Mouse (Mus musculus) stomach, embryonic 16.5 days (tissue): Measurements from ENCODE around the gene Xrcc5. TPM values are rescaled to one million over a fixed set of nuclear protein-coding genes. Genes with fewer than 3 reads are reported as not detected.

Experiments used
- ATAC-seq: fragments of 200-750 bp; cut with Nextera tagmentation; 2 replicates; pipeline ENCODE4 v1.8.0; 2017; ENCODE audit warnings: moderate number of reproducible peaks, moderate TSS enrichment; ENCODE audit not compliant: insufficient read depth, low FRiP score
- H3K27ac ChIP-seq: fragments of 300-500 bp; sonication (generic); 2 replicates; pipeline ENCODE4 v1.5.1; 2014; ENCODE audit warnings: low read length
- H3K27me3 ChIP-seq: fragments of 300-500 bp; sonication (generic); 2 replicates; pipeline ENCODE4 v1.6.1; 2014; ENCODE audit warnings: low read length, control low read depth, mixed read lengths; ENCODE audit not compliant: control insufficient read depth, insufficient read depth
- H3K36me3 ChIP-seq: fragments of 300-500 bp; sonication (generic); 2 replicates; pipeline ENCODE4 v1.6.1; 2014; ENCODE audit warnings: low read length; ENCODE audit not compliant: control insufficient read depth, insufficient read depth
- H3K4me1 ChIP-seq: fragments of 300-500 bp; sonication (generic); 2 replicates; pipeline ENCODE4 v1.6.1; 2014; ENCODE audit warnings: low read length, control low read depth, mixed read lengths; ENCODE audit not compliant: control insufficient read depth, insufficient read depth
- H3K4me2 ChIP-seq: fragments of 300-500 bp; sonication (generic); 2 replicates; pipeline ENCODE4 v1.6.1; 2014; ENCODE audit warnings: low read depth, low read length, mixed read lengths
- H3K4me3 ChIP-seq: fragments of 300-500 bp; sonication (generic); replicated peaks from 2 replicates; pipeline ENCODE4 v1.5.1; 2014; ENCODE audit warnings: mild to moderate bottlenecking, low read length
- H3K9ac ChIP-seq: fragments of 300-500 bp; sonication (generic); 2 replicates; pipeline ENCODE4 v1.6.1; 2014; ENCODE audit warnings: low read length
- H3K9me3 ChIP-seq: fragments of 300-500 bp; sonication (generic); replicated peaks from 2 replicates; pipeline ENCODE4 v1.6.1; 2016; ENCODE audit warnings: low read length, control low read depth; ENCODE audit not compliant: control insufficient read depth
- WGBS: fragments of 180-500 bp; shearing (Covaris S2); extraction: QIAGEN DNeasy Blood & Tissue Kit; methylation state at CpG from one replicate; pipeline ENCODE4 v1.1.7; 2014; 5-methylcytosine and 5-hydroxymethylcytosine counted together
- polyA plus RNA-seq: library from polyadenylated mRNA; unstranded; fragments of >200 nt; fragmentation: Nextera tagmentation; extraction: Ambion mirVana; gene quantifications from 2 replicates; pipeline ENCODE4 v1.2.1, GENCODE M21; 2015

The Xrcc5 gene
- polyA plus RNA-seq, 1 experiment from 2014 or later = 37.5 TPM

DNA sequence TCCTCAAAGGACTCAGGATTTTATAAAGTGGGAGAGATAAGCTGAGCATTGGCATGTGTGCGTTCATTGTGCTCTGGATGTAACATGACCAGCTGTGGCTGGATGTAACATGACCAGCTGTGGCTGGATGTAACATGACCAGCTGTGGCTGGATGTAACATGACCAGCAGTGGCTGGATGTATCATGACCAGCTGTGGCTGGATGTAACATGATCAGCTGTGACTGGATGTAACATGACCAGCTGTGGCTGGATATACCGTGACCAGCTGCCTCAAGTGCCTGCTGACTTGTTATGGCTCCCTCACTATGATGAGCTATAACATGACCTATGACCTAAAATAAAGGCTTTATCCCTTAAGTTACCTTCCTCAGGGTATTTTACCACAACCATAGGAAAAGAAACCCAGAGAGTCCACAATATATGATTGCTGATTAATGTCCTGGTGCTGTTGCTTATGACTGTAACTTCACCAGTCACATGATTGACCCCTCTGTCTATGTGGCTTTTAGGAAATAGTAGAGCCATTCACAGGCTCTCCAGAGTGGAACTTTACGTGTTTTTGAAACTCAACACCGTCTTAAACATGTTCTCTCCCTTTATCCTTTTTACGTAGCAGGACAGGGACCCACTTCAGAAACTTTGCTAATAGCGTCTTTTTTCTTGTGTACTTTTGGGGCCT lies 2.7 kb downstream of the Xrcc5 start:
- no peaks in the 10 kb centered on the region for H3K27me3 ChIP-seq
- H3K4me3 ChIP-seq = no peak overlapping the region
- no peak overlapping the region for H3K9ac ChIP-seq
- H3K27ac ChIP-seq = no peak overlapping the region
- H3K36me3 ChIP-seq = no peaks in the 10 kb centered on the region
- no peaks in the 10 kb centered on the region for H3K4me1 ChIP-seq
- H3K4me2 ChIP-seq = no peak overlapping the region
- H3K9me3 ChIP-seq = no peaks in the 10 kb centered on the region
- 66% methylated on average over 6 of the region's 6 CpGs for WGBS
- ATAC-seq = no peak

DNA sequence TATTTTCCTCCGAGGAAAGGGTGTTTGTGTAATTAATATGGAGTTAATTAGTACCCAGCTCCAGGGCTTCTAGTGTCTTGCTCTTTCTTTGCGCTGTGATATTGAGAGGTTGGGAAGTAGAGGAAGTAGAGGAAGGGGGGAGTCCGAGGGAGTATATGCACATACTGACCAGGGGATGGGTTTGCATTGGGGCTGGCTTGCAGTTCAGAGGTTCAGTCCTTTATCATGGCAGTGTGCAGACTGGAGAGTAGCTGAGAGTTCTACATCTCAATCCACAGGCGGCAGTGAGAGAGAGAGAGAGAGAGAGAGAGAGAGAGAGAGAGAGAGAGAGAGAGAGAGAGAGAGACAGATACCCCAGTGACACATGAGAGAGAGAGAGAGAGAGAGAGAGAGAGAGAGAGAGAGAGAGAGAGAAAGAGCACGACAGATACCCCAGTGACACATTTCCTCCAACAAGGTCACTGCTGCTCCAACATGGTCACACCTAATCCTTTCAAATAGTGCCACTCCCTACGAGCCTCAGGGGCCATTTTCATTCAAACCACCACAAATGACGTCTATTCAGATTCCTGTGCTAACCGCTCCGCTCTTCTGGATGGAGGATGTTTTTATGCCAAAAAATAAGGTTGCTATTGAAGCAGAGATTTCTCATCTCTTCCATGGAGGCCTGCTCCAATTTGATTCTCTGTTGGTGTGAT lies 5.6 kb downstream of the Xrcc5 start:
- Histone ChIP-seq H3K9ac (no peak overlapping the region), H3K4me2 (no peak overlapping the region), H3K4me1 (no peaks in the 10 kb centered on the region), H3K36me3 (no peaks in the 10 kb centered on the region), H3K4me3 (no peak overlapping the region), H3K27ac (no peak overlapping the region), H3K9me3 (no peaks in the 10 kb centered on the region), H3K27me3 (no peaks in the 10 kb centered on the region)
- WGBS = 82% methylated on average over 9 of the region's 9 CpGs
- ATAC-seq = no peak

DNA sequence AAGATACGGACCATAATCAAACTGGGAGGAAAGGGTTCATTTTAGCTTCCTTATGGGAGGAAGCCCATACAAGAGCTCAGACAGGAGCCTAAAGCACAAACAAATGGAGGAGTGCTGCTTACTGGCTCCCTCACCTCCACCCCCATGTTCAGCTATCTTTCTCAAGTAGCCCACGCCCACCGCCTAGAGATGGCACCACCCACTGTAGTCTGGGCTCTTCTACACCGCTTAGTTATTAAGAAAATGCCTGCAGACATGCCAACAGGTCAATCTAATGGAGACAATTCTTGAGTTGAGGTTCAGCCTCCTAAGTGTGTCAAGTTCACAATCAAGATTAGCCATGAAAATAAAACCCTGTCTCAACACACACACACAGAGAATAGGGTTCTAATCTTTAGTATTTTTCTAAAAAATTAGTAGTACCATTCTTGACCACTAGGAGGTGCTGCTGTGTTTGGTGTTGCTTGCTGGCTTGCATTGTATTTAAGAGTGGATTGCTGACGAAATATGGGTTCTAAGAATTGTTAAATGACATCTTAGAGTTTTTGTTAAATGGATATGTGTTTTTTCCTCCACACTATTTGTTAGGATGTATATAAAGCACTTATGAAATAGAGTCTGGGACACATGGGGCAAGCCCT lies 6.3 kb downstream of the Xrcc5 start:
- no peak for ATAC-seq
- 75% methylated on average over 5 of the region's 5 CpGs for WGBS
- Histone ChIP-seq H3K4me2 (no peak overlapping the region), H3K4me1 (no peaks in the 10 kb centered on the region), H3K9me3 (no peaks in the 10 kb centered on the region), H3K27ac (no peak overlapping the region), H3K36me3 (no peaks in the 10 kb centered on the region), H3K27me3 (no peaks in the 10 kb centered on the region), H3K4me3 (no peak overlapping the region), H3K9ac (no peak overlapping the region)

DNA sequence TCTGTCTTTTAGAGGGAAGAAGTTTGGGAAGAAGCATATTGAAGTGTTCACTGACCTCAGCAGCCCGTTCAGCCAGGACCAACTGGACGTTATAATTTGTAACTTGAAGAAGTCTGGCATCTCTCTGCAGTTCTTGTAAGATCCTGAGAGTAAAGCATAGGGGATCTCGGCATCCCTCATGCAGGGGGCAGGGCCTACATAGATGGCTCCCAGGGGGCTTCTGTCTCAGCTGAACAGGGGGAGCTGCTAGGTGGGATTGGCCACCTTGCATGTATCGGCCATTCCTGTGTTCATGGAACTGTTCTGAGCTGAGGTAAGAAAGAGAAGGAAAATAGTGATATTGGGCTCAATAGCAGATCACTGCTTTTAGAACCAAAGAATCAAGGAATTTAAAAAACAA lies 8.2 kb downstream of the Xrcc5 start:
- H3K27ac ChIP-seq = no peak overlapping the region
- H3K27me3 ChIP-seq = no peaks in the 10 kb centered on the region
- H3K9ac ChIP-seq = no peak overlapping the region
- 0 out of 2 replicates have a peak, but pooled peaks cover 4% of the 10 kb centered on the region for H3K36me3 ChIP-seq
- H3K9me3 ChIP-seq = no peaks in the 10 kb centered on the region
- no peak overlapping the region for H3K4me2 ChIP-seq
- ATAC-seq = no peak
- no peak overlapping the region for H3K4me3 ChIP-seq
- WGBS = 88% methylated on average over 4 of the region's 4 CpGs
- no peaks in the 10 kb centered on the region for H3K4me1 ChIP-seq

DNA sequence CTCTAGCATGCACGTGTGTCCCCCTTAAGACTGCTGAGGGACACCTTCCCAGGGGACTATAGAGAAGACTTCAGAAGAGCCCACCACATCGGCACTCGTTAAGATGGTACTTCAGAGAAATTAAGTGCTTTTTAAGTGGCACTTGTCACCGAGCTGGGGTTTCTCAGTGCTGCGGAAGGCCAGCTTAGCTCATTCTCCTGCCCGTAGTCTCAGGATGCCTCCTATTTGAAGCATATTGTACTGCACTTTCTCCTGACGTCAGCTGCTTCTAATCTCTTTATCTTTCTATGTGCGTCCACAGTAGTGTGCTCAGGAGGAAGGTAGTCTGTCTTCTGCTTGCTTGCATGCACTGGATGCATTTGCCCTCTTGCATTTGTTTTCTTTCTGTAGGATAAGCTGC lies 9.2 kb downstream of the Xrcc5 start:
- Histone ChIP-seq H3K4me2 (no peak overlapping the region), H3K9me3 (no peaks in the 10 kb centered on the region), H3K27me3 (no peaks in the 10 kb centered on the region), H3K27ac (no peak overlapping the region), H3K4me3 (no peak overlapping the region), H3K4me1 (no peaks in the 10 kb centered on the region), H3K36me3 (0 out of 2 replicates have a peak, but pooled peaks cover 4% of the 10 kb centered on the region), H3K9ac (no peak overlapping the region)
- ATAC-seq = no peak
- 80% methylated on average over 8 of the region's 8 CpGs for WGBS

DNA sequence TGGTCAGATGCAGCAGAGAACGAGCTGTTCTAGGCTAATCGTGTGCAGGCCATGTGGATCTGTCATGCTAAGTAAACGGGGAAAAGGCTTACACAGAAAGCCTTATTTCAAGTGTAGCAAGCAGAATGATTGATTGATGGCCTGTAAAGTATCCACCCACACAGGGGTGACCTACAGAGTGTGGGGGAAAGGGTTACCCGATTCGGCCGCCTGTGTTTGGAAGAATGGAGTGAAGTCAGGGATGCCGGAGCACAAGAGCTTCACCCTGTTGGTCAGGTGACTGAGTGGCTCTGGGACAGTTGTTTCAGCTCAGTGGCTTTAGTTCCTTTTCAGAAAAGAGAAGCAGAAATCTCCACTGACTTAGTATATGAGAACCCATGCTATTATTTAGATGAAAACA lies 9.7 kb downstream of the Xrcc5 start:
- H3K27me3 ChIP-seq = no peaks in the 10 kb centered on the region
- no peak overlapping the region for H3K4me3 ChIP-seq
- no peak overlapping the region for H3K9ac ChIP-seq
- no peak overlapping the region for H3K27ac ChIP-seq
- H3K36me3 ChIP-seq = 0 out of 2 replicates have a peak, but pooled peaks cover 4% of the 10 kb centered on the region
- WGBS = 67% methylated on average over 7 of the region's 7 CpGs
- ATAC-seq = no peak
- H3K4me1 ChIP-seq = no peaks in the 10 kb centered on the region
- H3K4me2 ChIP-seq = no peak overlapping the region
- H3K9me3 ChIP-seq = no peaks in the 10 kb centered on the region

DNA sequence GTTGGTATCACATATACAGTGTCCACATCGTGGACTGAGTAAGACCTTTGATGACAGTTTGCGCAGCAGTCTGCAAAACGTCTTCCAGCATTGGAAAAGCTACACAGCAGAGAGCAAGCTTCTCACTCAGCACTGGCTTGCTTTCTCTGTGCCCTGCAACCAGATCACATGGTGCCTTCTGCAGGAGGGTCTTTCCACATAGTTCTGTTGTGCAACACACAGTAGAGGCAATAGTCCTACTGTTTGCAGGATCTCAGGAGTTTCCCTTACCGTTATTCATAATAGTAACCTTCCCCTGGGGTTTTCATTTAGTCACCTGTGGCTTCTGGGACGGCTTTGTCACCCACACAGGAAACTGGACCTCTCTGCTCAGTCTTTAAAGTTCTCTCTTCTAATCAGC lies 13.5 kb downstream of the Xrcc5 start:
- Histone ChIP-seq H3K9me3 (no peaks in the 10 kb centered on the region), H3K4me2 (no peak overlapping the region), H3K4me3 (no peak overlapping the region), H3K27ac (no peak overlapping the region), H3K27me3 (no peaks in the 10 kb centered on the region), H3K4me1 (no peaks in the 10 kb centered on the region), H3K9ac (no peak overlapping the region), H3K36me3 (0 out of 2 replicates have a peak, but pooled peaks cover 8% of the 10 kb centered on the region)
- 92% methylated on average over 5 of the region's 5 CpGs for WGBS
- no peak for ATAC-seq

DNA sequence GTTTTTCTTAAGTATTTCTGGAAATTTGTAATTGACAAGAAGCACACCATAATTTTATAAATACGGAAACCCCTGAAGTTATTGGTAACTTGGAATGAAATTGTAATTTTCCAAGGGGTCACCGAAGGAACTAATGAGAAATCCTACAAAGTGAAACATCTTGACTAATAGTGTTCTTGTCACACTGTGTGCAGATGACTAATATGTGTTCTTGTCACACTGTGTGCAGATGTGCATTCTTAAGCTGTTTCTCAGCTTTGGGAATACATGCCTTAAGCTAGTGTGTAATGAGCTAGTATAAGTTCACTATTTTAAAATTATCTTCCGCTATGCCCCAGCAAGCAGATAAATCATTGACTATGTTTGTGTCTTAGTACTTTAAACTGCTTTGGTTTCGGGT lies 16.0 kb downstream of the Xrcc5 start:
- H3K27me3 ChIP-seq = no peaks in the 10 kb centered on the region
- no peak overlapping the region for H3K9ac ChIP-seq
- no peak overlapping the region for H3K4me2 ChIP-seq
- no peaks in the 10 kb centered on the region for H3K9me3 ChIP-seq
- 91% methylated on average over 4 of the region's 4 CpGs for WGBS
- no peak for ATAC-seq
- H3K4me3 ChIP-seq = no peak overlapping the region
- H3K27ac ChIP-seq = no peak overlapping the region
- H3K4me1 ChIP-seq = no peaks in the 10 kb centered on the region
- 0 out of 2 replicates have a peak, but pooled peaks cover 17% of the 10 kb centered on the region for H3K36me3 ChIP-seq

DNA sequence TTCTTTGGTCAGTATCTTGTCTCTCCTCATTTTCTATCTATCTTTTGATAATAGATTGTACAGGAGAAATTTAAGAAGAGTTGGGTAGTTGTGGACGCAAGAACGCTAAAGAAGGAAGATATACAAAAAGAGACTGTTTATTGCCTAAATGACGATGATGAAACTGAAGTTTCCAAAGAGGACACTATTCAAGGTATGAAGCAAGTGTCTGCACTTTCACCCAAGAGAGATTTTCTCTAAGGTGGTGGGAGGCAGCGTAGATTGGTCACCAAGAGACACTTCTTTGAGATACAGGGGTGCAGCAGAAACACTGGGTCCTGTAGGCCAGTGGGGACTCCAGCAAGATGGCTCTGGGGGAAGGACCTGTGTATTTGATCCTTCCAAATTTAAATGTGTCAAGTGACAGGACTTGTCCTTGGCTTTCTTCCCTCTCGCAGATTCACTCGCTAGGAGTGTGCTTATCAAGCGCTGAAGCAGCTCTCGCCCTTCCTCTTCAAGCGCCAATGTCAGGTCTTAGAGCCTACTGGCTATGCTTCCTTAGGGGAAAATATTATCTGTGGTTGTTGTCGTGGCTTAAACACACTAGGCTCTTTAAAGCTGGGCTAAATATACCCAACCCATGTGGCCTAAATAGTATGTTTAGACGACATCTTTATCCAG lies 19.1 kb downstream of the Xrcc5 start:
- H3K4me3 ChIP-seq = no peak overlapping the region
- no peaks in the 10 kb centered on the region for H3K9me3 ChIP-seq
- ATAC-seq = no peak
- 0 out of 2 replicates have a peak, but pooled peaks cover 17% of the 10 kb centered on the region for H3K36me3 ChIP-seq
- no peak overlapping the region for H3K4me2 ChIP-seq
- 92% methylated on average over 11 of the region's 11 CpGs for WGBS
- H3K27ac ChIP-seq = no peak overlapping the region
- H3K27me3 ChIP-seq = no peaks in the 10 kb centered on the region
- H3K4me1 ChIP-seq = no peaks in the 10 kb centered on the region
- H3K9ac ChIP-seq = no peak overlapping the region
